Mouse (Mus musculus): Measurements from ENCODE around the gene Gm498.

DNA sequence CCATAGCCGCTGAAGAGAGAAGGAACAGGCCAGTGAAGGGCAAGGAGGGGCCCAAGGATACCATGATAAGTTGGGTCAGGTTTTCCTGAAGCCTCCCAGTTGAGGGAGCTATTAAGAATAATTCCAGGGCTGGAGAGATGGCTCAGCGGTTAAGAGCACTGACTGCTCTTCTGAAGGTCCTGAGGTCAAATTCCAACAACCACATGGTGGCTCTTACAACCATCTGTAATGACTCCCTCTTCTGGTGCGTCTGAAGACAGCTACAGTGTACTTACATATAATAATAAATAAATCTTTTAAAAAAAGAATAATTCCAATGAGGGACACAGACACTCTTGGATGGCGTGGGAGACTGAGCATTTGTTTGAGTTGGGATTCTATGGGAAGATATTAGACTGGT is 47.4 kb upstream of the Gm498 start:
- TF ChIP-seq CTCF (IDR thresholded peaks at IDR 0.05; ENCODE audit: borderline replicate concordance, insufficient read depth, low read depth, low read length) (no peak), POLR2A (IDR thresholded peaks at IDR 0.05; ENCODE audit: borderline replicate concordance, insufficient read depth, low read length) (no peak)
